Comparison of ENCODE assay signal across 9 mouse cellular contexts in the genomic region with DNA sequence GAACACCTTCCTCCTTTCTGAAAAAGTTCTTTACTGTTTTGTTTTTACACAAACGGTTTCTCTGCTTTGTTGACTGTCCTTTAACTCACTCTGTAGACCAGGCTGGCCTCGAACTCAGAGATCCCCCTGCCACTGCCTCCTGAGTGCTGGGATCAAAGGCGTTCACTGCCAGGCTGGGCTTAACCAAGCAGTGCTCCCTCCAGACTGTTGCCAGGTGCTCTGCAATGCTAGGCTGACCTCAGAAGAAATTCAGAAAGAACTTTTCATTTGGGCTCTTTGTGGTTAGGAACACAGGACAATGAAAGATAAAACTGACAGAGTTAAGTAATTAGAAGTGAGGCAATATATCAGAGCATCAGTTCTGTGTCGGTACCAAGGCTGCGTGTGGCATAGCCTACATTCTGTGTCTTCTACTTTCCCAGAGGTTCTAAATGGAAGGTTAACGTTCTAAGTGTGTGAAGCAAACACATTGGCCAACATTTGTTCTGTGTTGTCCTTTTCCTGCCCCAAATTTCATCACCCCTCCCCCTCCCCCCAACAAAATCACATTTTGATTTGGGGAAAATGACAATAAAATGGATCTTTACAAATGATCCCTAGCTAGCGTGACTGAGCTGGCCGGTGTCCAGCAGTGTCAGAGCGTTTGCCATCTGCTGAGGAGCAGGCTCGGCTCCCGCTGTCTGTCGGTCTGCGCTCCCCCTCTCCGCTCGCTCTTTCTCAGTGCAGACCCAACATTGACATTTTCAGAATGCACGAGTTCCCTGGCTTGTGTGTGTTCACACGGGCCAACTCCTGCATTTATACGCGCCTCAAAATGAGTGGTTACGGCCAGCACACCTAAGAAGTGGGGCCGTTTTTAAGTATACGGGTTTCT. TPM values are rescaled to one million over a fixed set of nuclear protein-coding genes. Genes with fewer than 3 reads are reported as not detected.
A peak's percentile ranks its signal among the peaks of the same experiment; 100 is the strongest.
DNase-seq lines count a peak whose midpoint lies in the region; ATAC-seq lines count a peak whose summit lies in the region.
"Had no signal": no experiment of that assay in that cellular context is flagged by ENCODE, and none has a peak within 500 bp of the region (broad histone marks: within the 10 kb centered on the region; RNA-seq: fewer than 3 reads in every experiment).

No protein-coding gene starts in this region.

- WGBS in heart, embryonic 12.5 days, result 68% methylated on average over 22 of the region's 22 CpGs
- 58% methylated on average over 22 of the region's 22 CpGs for WGBS in embryonic facial prominence, embryonic 14.5 days
- 45% methylated on average over 22 of the region's 22 CpGs for WGBS in hindbrain, embryonic 13.5 days
- WGBS in limb, embryonic 13.5 days, result 58% methylated on average over 22 of the region's 22 CpGs
- 52% methylated on average over 22 of the region's 22 CpGs for WGBS in stomach, embryonic 14.5 days

- H3K27me3 ChIP-seq in heart, embryonic 12.5 days (replicated peaks), result no peaks in the 10 kb centered on the region
- no peaks in the 10 kb centered on the region for H3K27me3 ChIP-seq in embryonic facial prominence, embryonic 14.5 days (replicated peaks; ENCODE audit: control insufficient read depth, insufficient read depth, low read length)
- H3K27me3 ChIP-seq in hindbrain, embryonic 13.5 days, result no peaks in the 10 kb centered on the region
- no peaks in the 10 kb centered on the region for H3K27me3 ChIP-seq in limb, embryonic 13.5 days
- no peaks in the 10 kb centered on the region for H3K27me3 ChIP-seq in stomach, embryonic 14.5 days (ENCODE audit: control insufficient read depth, insufficient read depth, low read length)
- H3K27me3 ChIP-seq: embryonic facial prominence, embryonic 12.5 days had no signal

- peaks cover 3% of the 10 kb centered on the region; the same call in 1 of the 2 replicates for H3K36me3 ChIP-seq in heart, embryonic 12.5 days
- H3K36me3 ChIP-seq in embryonic facial prominence, embryonic 14.5 days (ENCODE audit: control insufficient read depth, insufficient read depth, low read length), result no peaks in the 10 kb centered on the region
- no peaks in the 10 kb centered on the region for H3K36me3 ChIP-seq in hindbrain, embryonic 13.5 days
- peaks cover 3% of the 10 kb centered on the region; the same call in 1 of the 2 replicates for H3K36me3 ChIP-seq in limb, embryonic 13.5 days
- H3K36me3 ChIP-seq in stomach, embryonic 14.5 days (ENCODE audit: control insufficient read depth, insufficient read depth, low read length), result no peaks in the 10 kb centered on the region
- H3K36me3 ChIP-seq: embryonic facial prominence, embryonic 12.5 days had no signal

- H3K27ac ChIP-seq in heart, embryonic 12.5 days (ENCODE audit: poor library complexity, severe bottlenecking), result no peak overlapping the region
- peak overlapping the region; percentile 35 for H3K27ac ChIP-seq in embryonic facial prominence, embryonic 14.5 days (replicated peaks; ENCODE audit: low read depth, low read length)
- peak overlapping the region; percentile 83 for H3K27ac ChIP-seq in hindbrain, embryonic 13.5 days
- H3K27ac ChIP-seq in limb, embryonic 13.5 days, result no peak overlapping the region
- H3K27ac ChIP-seq in stomach, embryonic 14.5 days (ENCODE audit: low read length), result 0 out of 2 replicates have a peak overlapping the region, but pooled peaks have one; percentile 30

- ATAC-seq in heart, embryonic 12.5 days (ENCODE audit: insufficient number of reproducible peaks, low FRiP score), result no peak
- peak; percentile 32; the same call in 1 of the 2 replicates for ATAC-seq in embryonic facial prominence, embryonic 14.5 days (ENCODE audit: low read depth)
- peak; percentile 79 for ATAC-seq in hindbrain, embryonic 13.5 days (ENCODE audit: low FRiP score)
- ATAC-seq in limb, embryonic 13.5 days (ENCODE audit: low FRiP score, low read depth), result peak; percentile 52; the same call in 1 of the 2 replicates
- no peak for ATAC-seq in stomach, embryonic 14.5 days (ENCODE audit: insufficient number of reproducible peaks, insufficient read depth, low FRiP score, low read depth)

- H3K9ac ChIP-seq in heart, embryonic 12.5 days, result no peak overlapping the region
- H3K9ac ChIP-seq in embryonic facial prominence, embryonic 14.5 days (ENCODE audit: low read depth, low read length), result no peak overlapping the region
- H3K9ac ChIP-seq in hindbrain, embryonic 13.5 days, result peak overlapping the region; percentile 29; the same call in 1 of the 2 replicates
- no peak overlapping the region; the same call in 1 of the 2 replicates for H3K9ac ChIP-seq in limb, embryonic 13.5 days
- H3K9ac ChIP-seq in stomach, embryonic 14.5 days (replicated peaks; ENCODE audit: low read depth, low read length), result no peak overlapping the region
- H3K9ac ChIP-seq: embryonic facial prominence, embryonic 12.5 days had no signal

- DNase-seq in heart, adult 18-20 months, result peak; percentile 42 to 75
- peak; percentile 57 to 63 for DNase-seq in adrenal gland, adult 18-20 months (ENCODE audit: low spot score in 2 of 2)
- peak; percentile 61 for DNase-seq in embryonic facial prominence, embryonic 14.5 days (ENCODE audit: low spot score)
- no peak for DNase-seq in ovary, postnatal 14 days (ENCODE audit: low spot score)

- H3K4me1 ChIP-seq in heart, embryonic 12.5 days (replicated peaks), result peaks cover 26% of the 10 kb centered on the region
- peaks cover 11% of the 10 kb centered on the region for H3K4me1 ChIP-seq in embryonic facial prominence, embryonic 14.5 days (ENCODE audit: control insufficient read depth, insufficient read depth, low read length)
- H3K4me1 ChIP-seq in hindbrain, embryonic 13.5 days (replicated peaks), result peaks cover 38% of the 10 kb centered on the region
- peaks cover 29% of the 10 kb centered on the region for H3K4me1 ChIP-seq in limb, embryonic 13.5 days
- peaks cover 14% of the 10 kb centered on the region for H3K4me1 ChIP-seq in stomach, embryonic 14.5 days (ENCODE audit: control insufficient read depth, insufficient read depth, low read length)

- no peak overlapping the region for H3K4me3 ChIP-seq in heart, embryonic 12.5 days
- no peak overlapping the region for H3K4me3 ChIP-seq in embryonic facial prominence, embryonic 14.5 days (ENCODE audit: low read depth, low read length)
- no peak overlapping the region for H3K4me3 ChIP-seq in hindbrain, embryonic 13.5 days
- no peak overlapping the region for H3K4me3 ChIP-seq in limb, embryonic 13.5 days
- H3K4me3 ChIP-seq in stomach, embryonic 14.5 days (ENCODE audit: low read depth, low read length), result no peak overlapping the region
- H3K4me3 ChIP-seq: embryonic facial prominence, embryonic 12.5 days had no signal

- H3K9me3 ChIP-seq in heart, embryonic 12.5 days (replicated peaks), result no peaks in the 10 kb centered on the region
- no peaks in the 10 kb centered on the region for H3K9me3 ChIP-seq in embryonic facial prominence, embryonic 14.5 days (ENCODE audit: control insufficient read depth, low read length)
- H3K9me3 ChIP-seq in hindbrain, embryonic 13.5 days, result no peaks in the 10 kb centered on the region
- no peaks in the 10 kb centered on the region for H3K9me3 ChIP-seq in limb, embryonic 13.5 days
- H3K9me3 ChIP-seq in stomach, embryonic 14.5 days (ENCODE audit: control insufficient read depth, low read depth, low read length), result no peaks in the 10 kb centered on the region
- H3K9me3 ChIP-seq: embryonic facial prominence, embryonic 12.5 days had no signal

- H3K4me2 ChIP-seq in heart, embryonic 12.5 days, result no peak overlapping the region
- peak overlapping the region; percentile 34 for H3K4me2 ChIP-seq in embryonic facial prominence, embryonic 14.5 days (ENCODE audit: low read depth, low read length)
- H3K4me2 ChIP-seq in hindbrain, embryonic 13.5 days, result peak overlapping the region; percentile 41
- H3K4me2 ChIP-seq in limb, embryonic 13.5 days (replicated peaks), result no peak overlapping the region; the same call in 1 of the 2 replicates
- peak overlapping the region; percentile 27 for H3K4me2 ChIP-seq in stomach, embryonic 14.5 days (replicated peaks; ENCODE audit: low read depth, low read length)
- H3K4me2 ChIP-seq: embryonic facial prominence, embryonic 12.5 days had no signal

RNA-seq across cellular contexts. Expression of gene Gm10197, which starts 12.2 kb away (rescaled TPM):
- total RNA-seq in heart, adult 18-20 months (2021), result not detected
- polyA plus RNA-seq in heart, embryonic 12.5 days (2016; fragmentation: Nextera tagmentation; extraction: Ambion mirVana), result not detected in 2 replicates
- total RNA-seq in adrenal gland, adult 18-20 months (2021), result not detected
- polyA plus RNA-seq in embryonic facial prominence, embryonic 14.5 days (2014; fragmentation: Nextera tagmentation; extraction: Ambion mirVana), result 6.4 TPM in 1 of 2 replicates, not detected in the other
- not detected in 2 replicates for polyA plus RNA-seq in hindbrain, embryonic 13.5 days (2015; fragmentation: Nextera tagmentation; extraction: Ambion mirVana)
- polyA plus RNA-seq in limb, embryonic 13.5 days (2015; fragmentation: Nextera tagmentation; extraction: Ambion mirVana), result not detected in 2 replicates
- polyA plus RNA-seq in stomach, embryonic 14.5 days (2014; fragmentation: Nextera tagmentation; extraction: Ambion mirVana), result not detected in 2 replicates
- polyA plus RNA-seq: embryonic facial prominence, embryonic 12.5 days had no signal

RNA-seq across cellular contexts. Expression of gene Smndc1, which starts 31.0 kb away (rescaled TPM):
- 10 to 100 TPM; 33.5 to 34.6 TPM for total RNA-seq in heart, adult 18-20 months (2021)
- 30.5 and 33.0 TPM in 2 replicates for polyA plus RNA-seq in heart, embryonic 12.5 days (2016; fragmentation: Nextera tagmentation; extraction: Ambion mirVana)
- total RNA-seq in adrenal gland, adult 18-20 months (2021), result 10 to 100 TPM; 41.5 to 44.2 TPM
- polyA plus RNA-seq in embryonic facial prominence, embryonic 14.5 days (2014; fragmentation: Nextera tagmentation; extraction: Ambion mirVana), result 38.8 and 40.2 TPM in 2 replicates
- polyA plus RNA-seq in hindbrain, embryonic 13.5 days (2015; fragmentation: Nextera tagmentation; extraction: Ambion mirVana), result 38.7 and 41.6 TPM in 2 replicates
- 41.0 and 44.8 TPM in 2 replicates for polyA plus RNA-seq in limb, embryonic 13.5 days (2015; fragmentation: Nextera tagmentation; extraction: Ambion mirVana)
- 42.4 and 43.5 TPM in 2 replicates for polyA plus RNA-seq in stomach, embryonic 14.5 days (2014; fragmentation: Nextera tagmentation; extraction: Ambion mirVana)

RNA-seq across cellular contexts. Expression of gene Mxi1, which starts 49.1 kb away (rescaled TPM):
- 10 to 100 TPM; 37.8 to 42.7 TPM for total RNA-seq in heart, adult 18-20 months (2021)
- 40.0 and 42.7 TPM in 2 replicates for polyA plus RNA-seq in heart, embryonic 12.5 days (2016; fragmentation: Nextera tagmentation; extraction: Ambion mirVana)
- 10 to 100 TPM; 29.2 to 35.0 TPM for total RNA-seq in adrenal gland, adult 18-20 months (2021)
- 36.0 and 36.6 TPM in 2 replicates for polyA plus RNA-seq in embryonic facial prominence, embryonic 14.5 days (2014; fragmentation: Nextera tagmentation; extraction: Ambion mirVana)
- 39.7 and 54.5 TPM in 2 replicates for polyA plus RNA-seq in hindbrain, embryonic 13.5 days (2015; fragmentation: Nextera tagmentation; extraction: Ambion mirVana)
- 36.3 and 39.1 TPM in 2 replicates for polyA plus RNA-seq in limb, embryonic 13.5 days (2015; fragmentation: Nextera tagmentation; extraction: Ambion mirVana)
- polyA plus RNA-seq in stomach, embryonic 14.5 days (2014; fragmentation: Nextera tagmentation; extraction: Ambion mirVana), result 29.3 and 30.3 TPM in 2 replicates

Comparison
In these comparisons a context has a peak if more than half of its experiments do, and no peak if none do; other contexts are left out.
1. ATAC-seq: peak in embryonic facial prominence, embryonic 14.5 days (single experiment), hindbrain, embryonic 13.5 days (single experiment) and limb, embryonic 13.5 days (single experiment); none in heart, embryonic 12.5 days (single experiment) and stomach, embryonic 14.5 days (single experiment).
2. H3K27ac ChIP-seq: peak in embryonic facial prominence, embryonic 14.5 days (single experiment), hindbrain, embryonic 13.5 days (single experiment) and stomach, embryonic 14.5 days (single experiment); none in heart, embryonic 12.5 days (single experiment) and limb, embryonic 13.5 days (single experiment).
3. H3K4me2 ChIP-seq: peak in embryonic facial prominence, embryonic 14.5 days (single experiment), hindbrain, embryonic 13.5 days (single experiment) and stomach, embryonic 14.5 days (single experiment); none in heart, embryonic 12.5 days (single experiment) and limb, embryonic 13.5 days (single experiment).